Mouse (Mus musculus) E14TG2a.4 (cell line): ENCODE results near the gene Vav3.

Experiments used
- CTCF ChIP-seq: conservative IDR thresholded peaks from 2 replicates; pipeline ENCODE4 v1.5.1; 2014; ENCODE audit warnings: low read length
- POU5F1 ChIP-seq: IDR thresholded peaks from 2 replicates; pipeline ENCODE4 v1.6.1; 2014; ENCODE audit warnings: low read length, borderline replicate concordance

DNA sequence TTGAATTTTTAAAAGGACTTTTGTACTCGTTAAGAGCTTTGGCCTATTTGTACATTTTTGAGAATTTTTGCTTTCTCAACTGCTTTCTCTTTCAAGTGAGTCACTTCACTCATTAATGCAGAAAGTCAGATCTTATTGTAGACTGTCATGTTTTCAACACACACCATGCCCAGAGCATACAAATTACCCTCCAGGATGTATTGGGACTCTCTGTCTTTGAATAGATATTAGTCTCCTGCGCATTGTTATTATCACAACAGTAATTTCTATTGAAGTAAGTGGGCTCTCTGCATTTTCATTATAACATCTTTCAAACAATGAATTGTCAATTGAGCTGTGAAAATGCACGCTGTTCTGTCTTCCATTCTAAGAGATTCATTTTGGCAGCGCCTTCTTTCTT lies 295.6 kb downstream of the Vav3 start:
- TF ChIP-seq CTCF, result no peak
- no peak for TF ChIP-seq POU5F1
